Mouse (Mus musculus): Measurements from ENCODE around the gene Arid5b.

Arid5b gene

DNA sequence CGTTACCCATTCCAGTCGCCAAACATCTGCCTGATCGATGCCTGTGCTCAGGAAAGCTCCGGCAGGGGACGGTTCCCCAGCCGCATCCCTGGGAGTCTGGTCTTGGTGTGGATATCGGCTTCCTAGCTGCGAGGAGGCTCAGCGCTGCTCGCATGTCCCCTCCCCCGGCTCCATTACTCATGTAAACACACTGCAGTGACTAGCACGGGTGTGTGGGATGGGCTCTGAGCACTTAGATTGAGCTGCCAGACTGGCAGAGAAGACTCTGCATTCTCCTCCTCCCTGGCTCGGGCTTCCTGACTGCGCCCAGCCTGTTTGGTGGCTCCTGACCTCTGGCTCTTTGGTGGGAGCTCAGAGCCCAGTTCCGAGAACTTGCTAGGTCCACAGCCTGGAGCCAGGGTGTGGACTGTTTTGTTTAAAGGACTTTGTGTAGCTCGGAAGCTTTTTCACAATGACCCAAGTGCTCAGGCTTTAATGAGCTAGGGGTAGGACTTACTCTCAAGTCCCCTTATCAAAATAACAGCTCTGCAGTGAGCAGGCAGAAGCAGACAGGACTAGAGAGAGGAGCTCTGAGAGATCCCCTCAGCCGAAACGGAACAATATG is 142.0 kb downstream of the Arid5b start:
- DNase-seq (ENCODE audit: low spot score in 2 of 2) = peak; percentile 79 to 88

DNA sequence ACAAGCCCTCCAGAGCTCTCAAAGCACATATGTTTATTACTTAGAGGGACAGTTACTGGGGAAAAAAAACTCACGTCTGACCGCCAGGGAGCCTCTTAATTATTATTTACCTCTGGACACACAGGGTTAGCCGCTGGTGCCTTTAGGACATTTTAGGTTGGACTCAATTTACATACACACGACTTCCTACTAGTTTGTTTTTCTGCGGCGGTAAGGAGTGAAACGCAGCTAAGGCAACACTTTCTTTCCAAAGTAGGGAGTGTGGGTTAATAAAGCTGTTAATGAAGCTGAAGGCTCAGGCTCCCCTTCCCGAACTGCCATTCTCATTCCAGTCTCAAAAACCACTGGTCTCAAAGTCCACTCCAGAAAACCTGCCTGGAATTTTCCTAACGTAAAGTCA is 142.5 kb downstream of the Arid5b start:
- no peak for DNase-seq (ENCODE audit: low spot score in 2 of 2)

DNA sequence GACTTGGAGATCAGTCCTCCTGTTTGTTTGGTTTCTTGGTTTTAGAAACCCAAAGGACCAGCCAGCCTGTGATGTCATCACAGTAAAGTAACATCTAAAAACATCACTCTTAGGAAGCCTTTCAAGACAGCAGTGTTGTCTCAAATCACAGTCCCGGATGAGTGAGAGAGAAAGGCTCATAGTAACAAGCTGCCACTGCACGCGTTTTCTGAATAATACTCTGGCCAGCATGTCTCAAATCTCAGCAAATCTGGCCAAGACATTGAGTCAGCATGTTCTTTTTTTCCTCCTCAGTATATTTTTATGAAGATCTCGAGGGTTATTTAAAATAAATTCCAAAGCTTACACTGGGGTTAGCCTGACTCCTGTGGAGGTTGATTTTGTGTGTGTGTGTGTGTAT is 143.1 kb downstream of the Arid5b start:
- DNase-seq (ENCODE audit: low spot score in 2 of 2) = no peak

DNA sequence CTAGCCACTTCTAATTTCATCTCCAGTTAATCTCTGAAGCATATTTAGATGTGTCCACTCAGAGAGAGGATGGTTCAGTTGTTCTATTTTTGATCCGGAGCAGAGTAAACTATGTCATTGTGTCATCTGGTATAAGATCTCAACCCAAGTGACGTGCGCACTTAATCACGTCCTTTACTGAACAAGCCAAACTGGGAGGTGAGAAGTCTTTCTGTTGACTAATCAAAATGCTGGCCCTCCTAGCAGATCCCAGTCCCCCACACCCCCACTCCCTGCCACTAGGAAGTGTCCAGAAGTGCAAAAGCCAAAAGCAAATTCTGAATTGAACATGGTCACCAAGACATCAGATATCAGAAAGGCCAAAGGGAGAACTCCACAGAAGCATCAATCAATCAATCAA is 144.0 kb downstream of the Arid5b start:
- no peak for DNase-seq (ENCODE audit: low spot score in 2 of 2)

DNA sequence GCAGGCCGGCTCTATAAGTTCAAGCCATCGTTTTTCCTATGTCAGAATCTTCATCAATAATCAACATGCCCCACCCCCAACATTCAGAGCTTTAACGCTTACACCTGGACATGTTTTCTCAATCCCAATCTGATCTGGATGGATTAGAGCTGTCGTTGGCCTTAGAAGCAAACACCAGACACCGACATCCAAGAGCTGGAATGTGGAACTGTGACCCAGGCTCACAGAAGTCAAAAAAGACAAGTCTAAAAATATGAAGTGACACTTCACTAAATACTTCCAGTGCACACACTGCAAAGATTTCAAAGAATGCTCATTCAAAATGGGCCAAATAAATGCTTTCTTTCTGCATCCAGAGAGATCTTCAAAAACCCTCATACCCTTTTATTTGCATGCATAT is 144.5 kb downstream of the Arid5b start:
- DNase-seq (ENCODE audit: low spot score in 2 of 2) = no peak

DNA sequence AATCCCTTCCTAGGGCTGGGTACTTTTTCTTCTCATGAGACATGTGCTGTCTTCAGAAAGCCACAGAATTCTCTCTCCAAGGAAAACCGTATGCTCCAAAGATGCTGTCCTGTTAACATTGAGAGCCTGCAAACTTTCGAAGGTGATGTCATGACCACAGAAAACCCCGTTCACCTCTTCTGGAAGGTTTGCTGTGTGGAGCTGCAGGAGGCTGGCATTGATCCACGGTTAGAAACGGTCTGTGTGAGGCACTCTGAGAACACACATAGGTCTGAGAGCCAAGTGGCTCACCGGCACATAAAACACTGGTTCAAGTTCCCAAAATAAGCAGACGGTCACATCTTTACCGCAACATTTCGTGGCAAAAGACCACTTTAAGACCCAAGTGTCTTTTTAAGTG is 145.9 kb downstream of the Arid5b start:
- no peak for DNase-seq (ENCODE audit: low spot score in 2 of 2)

DNA sequence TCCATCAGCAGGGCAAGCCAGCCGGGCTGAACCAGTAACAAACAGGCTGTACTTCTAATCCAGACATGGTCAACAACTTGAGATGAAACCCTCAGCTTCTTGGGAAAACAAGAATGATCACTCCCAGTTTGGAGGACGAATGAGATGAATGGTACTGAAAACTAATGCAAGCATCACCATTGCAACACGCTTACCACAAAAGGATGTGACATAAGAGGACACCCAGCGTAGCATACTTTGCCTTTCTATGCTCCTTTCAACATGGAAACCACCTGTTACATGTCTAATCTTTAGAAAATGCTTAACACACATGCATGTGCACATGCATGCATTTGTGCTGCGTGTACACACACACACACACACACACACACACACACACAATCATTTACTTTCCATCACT is 146.4 kb downstream of the Arid5b start:
- no peak for DNase-seq (ENCODE audit: low spot score in 2 of 2)

DNA sequence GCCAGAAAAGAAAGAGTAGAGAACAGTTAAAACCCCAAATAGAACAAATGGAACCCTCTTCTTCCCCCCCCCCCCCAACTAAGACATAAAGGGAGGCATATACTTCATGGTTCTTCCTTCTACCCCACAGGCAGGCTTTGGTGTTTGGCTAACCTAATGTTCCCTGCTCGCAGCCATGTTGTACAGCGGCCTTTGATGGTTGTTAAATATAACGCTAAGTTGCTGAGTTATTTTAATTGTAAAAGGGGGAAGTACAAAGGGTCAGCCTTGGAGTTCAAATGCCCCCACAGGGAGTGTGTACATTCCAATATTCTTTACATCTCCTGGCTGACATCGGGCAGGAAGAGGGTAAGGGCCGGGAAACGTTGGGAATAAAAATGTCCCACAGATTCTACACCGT is 148.9 kb downstream of the Arid5b start:
- no peak for DNase-seq (ENCODE audit: low spot score in 2 of 2)

DNA sequence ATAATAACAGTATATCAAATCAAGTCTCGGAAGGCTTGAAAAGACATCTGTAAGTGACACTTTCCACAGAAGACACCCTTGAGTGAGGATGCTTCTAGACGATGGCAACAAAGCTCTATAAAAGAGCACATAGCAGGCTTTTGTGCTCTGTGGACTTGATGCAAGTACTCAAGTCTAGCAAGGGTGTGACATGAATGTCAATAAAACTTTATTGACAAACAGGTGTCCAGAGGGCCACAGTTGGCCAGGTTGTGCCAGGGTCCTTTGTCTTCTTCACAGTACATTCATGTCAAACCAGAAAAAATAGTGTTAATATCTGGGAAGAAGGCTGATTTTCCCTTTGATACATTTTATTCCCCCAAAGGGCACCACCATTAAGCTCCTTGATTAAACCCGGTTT is 149.5 kb downstream of the Arid5b start:
- no peak for DNase-seq (ENCODE audit: low spot score in 2 of 2)

DNA sequence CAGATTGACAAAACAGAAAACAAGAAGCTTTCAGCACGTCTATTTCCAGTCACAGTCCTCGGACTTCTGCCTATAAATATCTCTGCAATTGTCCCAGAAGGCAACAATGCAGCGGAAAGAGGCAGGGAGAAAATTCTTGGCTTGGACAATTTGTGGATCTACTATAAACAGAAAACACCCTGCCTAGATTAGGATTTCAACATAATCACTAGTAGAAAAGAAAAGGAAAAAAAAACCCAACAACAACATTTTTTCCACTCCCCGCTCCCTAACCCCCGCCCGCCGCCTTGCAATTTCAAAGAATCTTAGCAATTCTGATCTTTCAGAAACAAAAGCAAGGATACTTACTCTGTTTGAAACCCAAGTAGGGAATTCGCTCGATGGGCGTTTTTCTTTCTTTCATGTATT is 150.1 kb downstream of the Arid5b start:
- DNase-seq (ENCODE audit: low spot score in 2 of 2) = no peak

DNA sequence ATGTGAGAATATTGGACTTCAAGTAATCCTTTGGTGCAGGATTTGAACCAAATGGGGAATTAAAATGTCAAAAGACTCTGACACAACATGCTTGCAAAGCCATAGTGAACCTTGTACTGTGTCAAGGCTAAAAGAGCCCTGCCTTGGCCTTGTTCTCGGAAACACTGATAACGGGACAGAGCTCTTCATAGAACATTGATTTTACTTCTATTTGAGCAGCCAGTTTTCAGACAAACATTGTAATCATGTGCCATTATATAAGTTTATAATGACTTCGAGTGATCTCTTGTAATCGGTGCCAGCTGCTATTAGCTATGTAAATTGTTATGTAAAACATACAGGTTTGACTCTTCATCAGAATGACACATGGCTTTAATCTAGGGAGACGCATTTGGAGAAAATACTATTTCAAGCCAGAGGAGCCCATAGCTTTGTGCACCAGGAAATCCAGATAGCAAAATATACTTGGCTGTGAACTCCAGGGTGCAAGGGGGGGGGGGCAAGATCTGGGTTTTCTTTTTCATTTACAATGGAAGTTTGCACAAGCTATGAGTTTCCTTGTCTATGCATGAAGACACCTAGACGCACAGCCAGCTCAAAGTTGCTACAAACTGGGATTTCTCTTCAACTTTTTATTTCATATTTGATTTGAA is 150.8 kb downstream of the Arid5b start:
- no peak for DNase-seq (ENCODE audit: low spot score in 2 of 2)

DNA sequence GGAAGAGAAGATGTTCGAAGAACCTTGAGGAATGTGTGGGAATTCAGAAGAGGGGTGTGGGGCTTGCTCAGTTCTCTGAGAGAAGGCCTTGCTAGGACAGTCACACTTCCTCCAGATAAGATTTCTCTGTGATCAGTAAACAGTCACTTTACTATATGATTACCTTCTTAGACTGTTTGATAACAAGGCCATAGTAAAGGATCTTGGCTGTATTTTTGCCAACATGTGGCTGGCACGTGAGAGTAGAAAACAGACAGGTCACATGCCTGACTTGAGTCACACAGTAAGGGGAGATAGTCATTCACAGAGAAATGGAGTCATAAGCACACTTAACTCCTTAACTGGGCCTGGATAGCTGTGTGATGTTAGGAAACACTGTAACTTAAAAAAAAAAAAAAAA is 151.4 kb downstream of the Arid5b start:
- DNase-seq (ENCODE audit: low spot score in 2 of 2) = no peak

DNA sequence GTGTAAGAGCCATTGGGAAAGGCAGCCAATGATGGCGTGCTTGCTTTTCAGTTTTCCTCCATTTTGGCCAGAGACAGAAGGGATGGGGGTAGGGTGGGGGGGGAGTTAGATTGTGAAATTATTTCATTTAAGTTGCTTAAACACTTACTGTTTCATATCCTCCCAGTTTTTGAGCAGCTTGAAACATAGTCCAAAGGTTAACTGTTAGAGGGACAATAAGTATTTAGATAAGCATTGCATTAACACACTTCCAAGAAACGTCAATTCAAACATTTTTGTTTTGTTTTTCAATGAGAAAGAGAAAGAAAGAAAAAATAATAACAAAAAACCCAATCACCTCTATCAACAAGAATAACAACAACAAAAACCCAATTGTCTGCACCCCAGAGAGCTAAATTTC is 152.0 kb downstream of the Arid5b start:
- no peak for DNase-seq (ENCODE audit: low spot score in 2 of 2)

DNA sequence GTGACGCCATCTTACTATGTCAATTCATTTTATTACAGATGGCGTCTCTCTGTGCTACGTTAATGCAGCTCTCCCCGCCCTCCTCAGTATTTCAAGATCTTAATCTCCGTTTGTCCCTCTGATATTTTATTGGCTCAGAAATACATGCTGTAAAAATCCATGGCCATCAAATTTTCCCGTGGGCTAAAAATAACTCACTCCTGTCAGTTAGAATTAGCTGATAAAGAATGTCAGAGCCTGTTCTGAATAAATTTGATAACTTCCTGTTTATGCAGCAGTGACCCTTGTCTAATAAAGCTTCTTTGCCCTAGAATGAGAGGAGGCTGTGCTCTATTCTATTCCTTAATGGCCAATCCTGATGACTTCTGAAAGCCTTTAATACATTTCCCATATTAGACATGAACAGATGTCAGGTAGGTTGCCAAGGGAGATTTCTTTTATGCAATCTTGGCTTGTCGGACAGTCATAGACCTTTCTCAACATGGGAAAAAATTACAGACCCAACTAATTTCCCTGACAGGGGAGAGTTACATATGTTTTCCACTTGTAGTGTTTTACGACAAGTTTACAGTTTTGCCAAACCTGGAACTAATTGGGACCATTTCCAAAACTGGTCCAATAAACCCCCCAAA is 152.5 kb downstream of the Arid5b start:
- DNase-seq (ENCODE audit: low spot score in 2 of 2) = no peak

DNA sequence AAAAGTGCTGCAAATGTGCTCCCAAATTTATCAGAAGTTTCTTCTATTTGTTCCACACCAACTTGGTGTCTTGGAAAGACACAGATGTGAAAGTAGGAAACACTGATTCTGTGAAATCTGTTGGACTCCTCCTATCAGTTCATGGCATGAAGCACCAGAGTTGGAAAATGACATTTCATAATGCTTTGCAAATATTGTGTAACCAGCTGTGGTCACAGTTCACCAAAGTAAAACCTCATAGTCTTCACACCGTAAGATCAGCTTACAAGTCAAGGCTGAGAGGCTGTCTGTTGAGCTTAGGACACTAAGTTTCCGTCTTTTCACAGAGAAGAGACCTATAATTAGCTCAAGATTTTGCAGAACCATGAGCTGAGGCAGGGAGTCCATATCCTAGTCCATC is 153.6 kb downstream of the Arid5b start:
- no peak for DNase-seq (ENCODE audit: low spot score in 2 of 2)

DNA sequence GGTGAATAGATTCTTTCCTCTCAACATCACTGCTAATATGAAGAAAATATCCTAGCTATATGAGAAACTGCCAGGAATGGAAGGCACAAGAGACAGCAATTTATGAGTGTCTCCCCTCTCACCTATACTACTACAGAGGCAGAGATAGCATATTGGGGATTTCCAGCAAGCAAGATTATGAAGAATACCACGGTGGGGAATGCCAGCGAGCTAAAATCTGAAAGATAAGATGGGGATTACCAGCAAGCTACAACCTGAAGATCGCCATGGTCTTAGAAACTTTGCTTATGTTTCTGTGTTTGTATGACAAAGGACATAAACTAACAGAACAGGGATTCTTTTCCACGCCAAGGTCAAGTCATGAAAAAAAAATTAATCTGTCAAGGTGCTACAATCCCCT is 155.1 kb downstream of the Arid5b start:
- DNase-seq (ENCODE audit: low spot score in 2 of 2) = no peak

DNA sequence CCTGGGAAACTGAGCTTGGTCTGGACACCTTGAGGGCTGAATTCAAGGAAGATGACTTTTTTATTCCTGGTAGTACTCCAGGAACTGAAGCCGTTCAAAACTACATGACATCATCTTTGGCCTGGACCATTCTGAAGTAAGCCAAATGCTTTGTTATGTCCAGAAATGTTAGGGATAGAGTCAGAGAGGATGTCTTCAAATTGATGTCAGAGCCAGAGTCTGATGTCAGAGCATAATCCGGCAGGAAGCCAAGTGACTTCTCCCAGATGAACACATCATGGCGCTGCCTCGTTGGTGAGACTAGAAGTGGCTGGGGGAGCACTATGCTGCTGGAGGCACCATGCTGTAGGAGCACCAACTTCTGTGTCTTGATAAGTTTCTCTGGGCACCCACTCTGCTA is 156.6 kb downstream of the Arid5b start:
- no peak for DNase-seq (ENCODE audit: low spot score in 2 of 2)

DNA sequence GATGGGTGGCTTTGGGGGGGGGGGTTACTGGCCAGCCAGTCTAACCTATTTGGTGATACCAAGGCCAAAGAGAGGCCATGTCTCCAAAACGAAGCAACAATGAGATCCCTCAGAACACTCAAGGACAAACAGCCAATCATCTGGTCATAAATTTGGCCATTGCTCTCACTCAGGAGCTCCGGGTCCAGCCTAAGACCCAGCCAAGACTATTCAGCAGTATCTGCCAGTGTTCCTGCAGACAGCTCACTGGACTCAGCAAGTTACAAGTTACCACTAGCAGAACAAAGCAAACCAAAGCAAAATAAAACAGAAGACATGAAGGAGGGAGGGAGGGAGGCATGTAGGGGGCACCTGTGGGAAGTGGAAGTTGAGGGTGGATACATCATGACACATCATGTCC is 157.3 kb downstream of the Arid5b start:
- no peak for DNase-seq (ENCODE audit: low spot score in 2 of 2)

DNA sequence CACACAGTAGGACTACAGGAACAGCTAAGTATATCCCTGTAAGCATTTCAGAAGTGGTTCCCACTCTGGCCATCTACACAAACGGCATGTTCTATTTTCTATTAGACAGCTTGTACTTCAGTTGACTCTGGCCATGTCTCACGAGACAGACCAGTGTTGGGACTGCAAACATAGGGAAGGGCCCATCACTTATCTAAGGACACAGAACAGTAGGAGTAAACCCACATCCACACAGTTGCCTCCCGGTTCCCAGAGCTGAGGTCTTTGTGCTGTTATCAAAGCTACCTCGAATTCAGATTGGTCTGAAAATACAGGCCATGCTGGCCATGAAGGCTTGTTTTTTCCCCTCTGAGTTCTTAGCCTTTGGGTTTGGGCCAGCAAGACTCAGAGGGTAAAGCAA is 158.5 kb downstream of the Arid5b start:
- no peak for DNase-seq (ENCODE audit: low spot score in 2 of 2)

DNA sequence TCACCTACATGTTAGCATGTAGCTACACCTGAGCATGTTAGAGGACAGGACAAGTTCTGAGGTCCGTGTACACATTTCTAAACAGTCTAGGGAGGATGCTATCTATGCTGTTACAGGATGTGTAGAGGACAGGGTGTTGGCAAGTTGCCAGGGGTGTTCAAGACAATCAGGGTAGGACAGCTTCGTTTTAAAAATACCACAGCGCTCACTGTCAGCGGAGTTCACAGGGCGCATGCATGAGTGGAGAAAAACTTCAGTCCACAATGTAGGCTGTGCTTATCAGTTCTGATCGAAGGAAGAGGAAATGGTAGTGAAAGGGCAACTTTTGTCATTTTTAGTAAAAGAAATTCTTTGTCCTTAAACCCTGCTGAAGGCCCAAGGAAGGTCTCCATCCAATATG is 159.3 kb downstream of the Arid5b start:
- DNase-seq (ENCODE audit: low spot score in 2 of 2) = no peak

DNA sequence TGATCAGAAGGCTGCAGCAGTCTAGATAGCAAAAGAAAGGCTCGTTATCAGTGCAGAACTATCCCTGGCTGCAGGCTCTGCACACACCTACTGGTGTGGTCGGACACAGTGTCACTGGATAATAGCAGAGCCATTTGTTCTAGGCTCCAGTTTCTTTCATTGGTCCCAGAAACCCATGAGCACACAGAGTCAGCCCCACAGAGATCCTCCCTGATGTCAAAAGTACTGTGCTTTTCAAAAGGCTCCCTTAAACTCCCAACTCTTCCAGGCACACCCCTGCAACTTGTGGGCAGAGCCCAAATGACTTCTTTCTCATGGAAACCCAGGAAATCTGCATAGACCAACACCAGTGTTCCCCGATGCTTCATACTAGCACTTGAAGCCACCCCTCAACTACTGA is 163.6 kb downstream of the Arid5b start:
- DNase-seq (ENCODE audit: low spot score in 2 of 2) = no peak

DNA sequence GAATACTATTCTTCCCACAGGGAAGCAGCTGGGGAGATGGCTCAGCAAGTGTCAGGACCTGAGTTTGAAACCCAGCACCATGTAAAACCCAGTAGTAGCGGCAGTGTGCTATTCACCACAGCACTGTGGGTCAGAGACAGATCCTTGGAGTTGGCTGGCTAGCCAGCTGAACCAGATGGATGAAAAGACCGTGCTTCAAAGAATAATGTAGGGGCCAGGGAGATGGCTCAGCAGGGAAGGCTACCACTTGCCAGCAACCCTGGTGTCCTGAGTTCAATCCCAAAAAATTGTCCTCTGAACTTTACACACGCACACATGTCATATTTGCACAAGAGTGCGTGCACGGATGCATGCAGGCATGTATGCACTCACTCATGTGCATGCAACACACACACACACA is 164.9 kb downstream of the Arid5b start:
- no peak for DNase-seq (ENCODE audit: low spot score in 2 of 2)

DNA sequence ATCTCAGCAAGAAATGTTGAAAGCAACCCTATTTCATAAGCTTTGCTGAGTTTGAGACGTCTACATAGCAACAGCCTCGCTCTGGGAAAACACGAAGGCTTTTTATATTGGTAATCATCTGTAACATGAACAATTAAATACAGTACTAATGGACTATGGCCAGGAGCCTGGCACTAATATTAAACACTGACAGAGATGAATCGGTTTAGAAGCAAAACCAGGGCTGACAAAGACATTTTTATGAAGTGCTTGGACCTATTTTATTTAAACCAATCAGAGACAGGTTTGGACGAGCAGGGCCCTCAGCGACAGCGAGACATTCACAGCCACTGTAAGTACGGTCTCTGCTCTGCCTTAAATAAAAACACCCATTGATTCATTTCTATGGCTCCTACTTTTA is 165.6 kb downstream of the Arid5b start:
- DNase-seq (ENCODE audit: low spot score in 2 of 2) = no peak

DNA sequence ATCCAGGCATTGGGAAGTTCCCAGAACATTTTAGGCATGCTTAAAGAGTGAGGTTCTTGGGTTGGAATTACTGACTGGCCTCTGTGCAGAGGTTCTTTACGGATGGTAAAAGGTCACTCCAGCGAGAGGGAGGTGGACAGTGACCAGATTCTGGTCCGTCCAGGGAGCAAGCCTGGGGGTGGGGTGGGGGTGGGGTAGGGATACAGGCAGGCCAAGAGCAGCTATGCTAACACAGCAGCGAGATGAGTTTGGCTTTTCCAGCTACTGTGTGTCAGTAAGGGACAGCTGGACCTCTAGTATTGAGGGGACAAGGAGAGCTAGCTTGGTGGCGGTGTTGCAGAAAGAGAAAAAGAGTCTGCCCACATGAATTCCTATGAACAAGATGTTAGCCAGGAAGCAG is 167.9 kb downstream of the Arid5b start:
- DNase-seq (ENCODE audit: low spot score in 2 of 2) = no peak
